Mouse (Mus musculus) heart, postnatal 4 days (tissue): ENCODE results near the gene Klhdc1. TPM values are rescaled to one million over a fixed set of nuclear protein-coding genes. Genes with fewer than 3 reads are reported as not detected.

ENCODE experiments used
- DNase-seq: peaks from one replicate; pipeline ENCODE4 v3.0.0; 2021
- total RNA-seq, 2 experiments: library from RNA; stranded (reverse); gene quantifications; 2 replicates each; pipeline ENCODE4 v1.2.3; 2021

Klhdc1 gene
- 10 to 100 TPM; 10.8 to 11.3 TPM for total RNA-seq

- no peak for DNase-seq
Measured at GRCm38 (mm10) chr12:69240876-69241275, at the start of gene Klhdc1. Gene Klhdc1, plus strand, starts transcription at chr12:69241176.

GRCm38 (mm10) chr12:69191396-69191795, 49.6 kb upstream of the Klhdc1 start:
- DNase-seq, result no peak

- no peak for DNase-seq
Measured at GRCm38 (mm10) chr12:69192637-69193036, 48.3 kb upstream of the Klhdc1 start.

GRCm38 (mm10) chr12:69196444-69197377, 44.3 kb upstream of the Klhdc1 start, which contains the start of gene Gm49383:
Gene Gm49383, minus strand, starts transcription at chr12:69197104.
- peak; percentile 72 for DNase-seq

- peak; percentile 70 for DNase-seq
Measured at GRCm38 (mm10) chr12:69197378-69198163, 43.4 kb upstream of the Klhdc1 start.

GRCm38 (mm10) chr12:69198164-69198535, 42.8 kb upstream of the Klhdc1 start, which contains the start of gene Dnaaf2:
Gene Dnaaf2, minus strand, starts transcription at chr12:69198429.
- DNase-seq, result peak; percentile 76

GRCm38 (mm10) chr12:69198985-69199384, 42.0 kb upstream of the Klhdc1 start:
- DNase-seq, result no peak

GRCm38 (mm10) chr12:69204052-69204833, 36.7 kb upstream of the Klhdc1 start, which contains the start of gene Gm49384:
Gene Gm49384, minus strand, starts transcription at chr12:69204267.
- DNase-seq, result no peak

- DNase-seq, result no peak
Measured at GRCm38 (mm10) chr12:69207396-69207795, 33.6 kb upstream of the Klhdc1 start.

- no peak for DNase-seq
Measured at GRCm38 (mm10) chr12:69207926-69208325, 33.0 kb upstream of the Klhdc1 start.

- no peak for DNase-seq
Measured at GRCm38 (mm10) chr12:69208520-69208919, 32.5 kb upstream of the Klhdc1 start.

GRCm38 (mm10) chr12:69210056-69210979, 30.7 kb upstream of the Klhdc1 start:
- DNase-seq, result no peak

- DNase-seq, result peak; percentile 41
Measured at GRCm38 (mm10) chr12:69211057-69211456, 29.9 kb upstream of the Klhdc1 start.

GRCm38 (mm10) chr12:69213186-69213777, 27.7 kb upstream of the Klhdc1 start:
- no peak for DNase-seq

- DNase-seq, result no peak
Measured at GRCm38 (mm10) chr12:69214393-69214792, 26.6 kb upstream of the Klhdc1 start.

GRCm38 (mm10) chr12:69215000-69215785, 25.8 kb upstream of the Klhdc1 start:
- DNase-seq, result peak; percentile 68

GRCm38 (mm10) chr12:69216587-69216986, 24.4 kb upstream of the Klhdc1 start:
- DNase-seq, result no peak

GRCm38 (mm10) chr12:69220613-69221277, 20.2 kb upstream of the Klhdc1 start:
- DNase-seq, result no peak

GRCm38 (mm10) chr12:69227776-69228466, 13.1 kb upstream of the Klhdc1 start, which contains the start of gene Pole2:
Gene Pole2, minus strand, starts transcription at chr12:69228195.
- peak; percentile 95 for DNase-seq
